Comparison of ENCODE assay signal across 16 mouse cellular contexts in the genomic region with DNA sequence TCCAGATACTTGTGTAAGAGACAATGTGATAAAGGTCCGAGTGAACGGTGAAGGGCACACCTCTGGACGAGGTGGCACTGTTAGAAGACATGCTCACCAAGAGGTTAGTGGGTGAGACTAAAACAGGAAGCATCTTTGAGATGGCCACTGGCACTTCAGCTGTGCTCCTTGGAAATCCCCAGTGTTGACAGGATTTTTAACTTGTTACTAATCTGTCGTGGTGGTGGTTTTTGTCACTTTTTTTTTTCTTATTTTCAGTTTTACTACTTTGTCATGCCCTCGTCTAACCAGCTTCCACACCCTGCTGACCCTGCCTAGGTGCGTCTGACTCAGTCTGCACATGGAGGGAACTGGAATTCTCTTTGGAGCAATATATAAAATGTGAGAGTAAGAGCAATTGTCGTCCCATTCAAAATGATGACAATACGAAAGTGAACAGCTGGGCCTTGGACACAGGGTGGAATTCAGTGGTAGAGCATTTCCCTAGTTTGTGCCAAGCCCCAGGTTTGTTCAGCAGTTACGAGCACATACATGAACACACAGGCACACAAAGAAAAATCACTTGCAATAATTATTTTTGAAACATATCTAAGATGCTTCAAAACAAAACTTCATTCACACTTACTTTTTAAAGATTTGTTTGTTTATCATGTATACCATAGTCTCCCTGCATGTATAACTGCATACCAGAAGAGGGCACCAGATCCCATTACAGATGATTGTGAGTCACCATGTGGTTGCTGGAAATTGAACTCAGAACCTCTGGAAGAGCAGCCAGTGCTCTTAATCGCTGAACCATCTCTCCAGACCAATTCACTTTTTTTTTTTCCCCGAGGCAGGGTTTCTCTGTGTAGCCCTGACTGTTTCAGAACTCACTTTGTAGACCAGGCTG. TPM values are rescaled to one million over a fixed set of nuclear protein-coding genes. Genes with fewer than 3 reads are reported as not detected.
A peak's percentile ranks its signal among the peaks of the same experiment; 100 is the strongest.
DNase-seq lines count a peak whose midpoint lies in the region; ATAC-seq and TF ChIP-seq lines count a peak whose summit lies in the region.
"Had no signal": no experiment of that assay in that cellular context is flagged by ENCODE, and none has a peak within 500 bp of the region (broad histone marks: within the 10 kb centered on the region; RNA-seq: fewer than 3 reads in every experiment).

No protein-coding gene starts in this region.

- H3K4me3 ChIP-seq in heart, postnatal 0 days (ENCODE audit: low read depth, low read length): no peak overlapping the region
- H3K4me3 ChIP-seq in lung, embryonic 14.5 days (ENCODE audit: low read depth, low read length): no peak overlapping the region
- H3K4me3 ChIP-seq: erythroblast, embryonic 14.5 days; kidney, embryonic 15.5 days had no signal

- no peak for DNase-seq in heart, postnatal 0 days (ENCODE audit: low spot score)
- DNase-seq in heart, adult 9 months (ENCODE audit: low spot score in 2 of 2): no peak
- no peak for DNase-seq in lung, embryonic 14.5 days
- DNase-seq in lung, postnatal 25 days (ENCODE audit: low spot score): no peak
- peak; percentile 16 to 19 for DNase-seq in B cell, adult 2 months
- peak; percentile 28 for DNase-seq in T-cell, adult 2 months (ENCODE audit: low spot score)
- DNase-seq in spleen, adult 18-20 months: no peak
- no peak for DNase-seq in adrenal gland, postnatal 36 days
- DNase-seq: cerebellum, adult 18-20 months; lung, postnatal 14 days; midbrain, embryonic 14.5 days; right cerebral cortex, postnatal 25 days had no signal

- H3K9me3 ChIP-seq in heart, postnatal 0 days (replicated peaks; ENCODE audit: control insufficient read depth, low read length): no peaks in the 10 kb centered on the region
- H3K9me3 ChIP-seq in lung, embryonic 14.5 days (ENCODE audit: low read depth, low read length): no peaks in the 10 kb centered on the region
- H3K9me3 ChIP-seq: kidney, embryonic 15.5 days had no signal

- no peak for ATAC-seq in heart, postnatal 0 days (ENCODE audit: insufficient read depth, low read depth)
- ATAC-seq in lung, embryonic 14.5 days (ENCODE audit: insufficient read depth): no peak
- ATAC-seq: activated CD4-positive, CD25-positive, alpha-beta regulatory T cell, adult 4 months had no signal

- H3K27me3 ChIP-seq in heart, postnatal 0 days (ENCODE audit: control insufficient read depth, insufficient read depth, low read length): no peaks in the 10 kb centered on the region
- H3K27me3 ChIP-seq in lung, embryonic 14.5 days (ENCODE audit: insufficient read depth, low read length): 0 out of 2 replicates have a peak, but pooled peaks cover 3% of the 10 kb centered on the region
- H3K27me3 ChIP-seq: kidney, embryonic 15.5 days had no signal

- TF ChIP-seq CTCF in heart, postnatal 0 days (IDR thresholded peaks at IDR 0.05; ENCODE audit: low read depth): peak; percentile 42
- peak; percentile 46 for TF ChIP-seq CTCF in lung, embryonic 14.5 days (IDR thresholded peaks at IDR 0.05; ENCODE audit: low read depth)

- WGBS in heart, postnatal 0 days: 54% methylated on average over 11 of the region's 11 CpGs
- 56% methylated on average over 11 of the region's 11 CpGs for WGBS in lung, embryonic 14.5 days

- TF ChIP-seq EP300 in heart, postnatal 0 days (IDR thresholded peaks at IDR 0.05; ENCODE audit: low read depth): no peak

- no peak overlapping the region for H3K4me2 ChIP-seq in heart, postnatal 0 days (ENCODE audit: low read depth, low read length)
- no peak overlapping the region for H3K4me2 ChIP-seq in lung, embryonic 14.5 days
- H3K4me2 ChIP-seq: heart, embryonic 11.5 days; kidney, embryonic 15.5 days had no signal

- no peak overlapping the region for H3K27ac ChIP-seq in heart, postnatal 0 days (ENCODE audit: low read depth)
- no peak overlapping the region for H3K27ac ChIP-seq in lung, embryonic 14.5 days (ENCODE audit: low read depth)
- H3K27ac ChIP-seq: kidney, embryonic 15.5 days had no signal

- no peaks in the 10 kb centered on the region for H3K36me3 ChIP-seq in heart, postnatal 0 days (replicated peaks; ENCODE audit: control insufficient read depth, insufficient read depth, low read length)
- H3K36me3 ChIP-seq in lung, embryonic 14.5 days (ENCODE audit: insufficient read depth): no peaks in the 10 kb centered on the region
- H3K36me3 ChIP-seq: kidney, embryonic 15.5 days had no signal

- no peaks in the 10 kb centered on the region for H3K4me1 ChIP-seq in heart, postnatal 0 days (ENCODE audit: control insufficient read depth, insufficient read depth)
- peaks cover 2% of the 10 kb centered on the region; the same call in 1 of the 2 replicates for H3K4me1 ChIP-seq in lung, embryonic 14.5 days (ENCODE audit: insufficient read depth)

- no peak overlapping the region for H3K9ac ChIP-seq in heart, postnatal 0 days (replicated peaks; ENCODE audit: low read depth, low read length)
- no peak overlapping the region for H3K9ac ChIP-seq in lung, embryonic 14.5 days
- H3K9ac ChIP-seq: kidney, embryonic 15.5 days had no signal

RNA-seq across cellular contexts. Expression of gene Klhl8, which starts 3.5 kb away (rescaled TPM):
- total RNA-seq in heart, postnatal 0 days (2014; rRNA removed; ENCODE audit: low replicate concordance): 7.4 and 12.8 TPM in 2 replicates
- 10.9 and 11.3 TPM in 2 replicates for polyA plus RNA-seq in heart, postnatal 0 days (2015; fragmentation: Nextera tagmentation; extraction: Ambion mirVana)
- 9.4 and 11.1 TPM in 2 replicates for polyA plus RNA-seq in lung, embryonic 14.5 days (2014; fragmentation: Nextera tagmentation; extraction: Ambion mirVana)
- 10 to 100 TPM; 19.7 to 20.5 TPM for total RNA-seq in adrenal gland, postnatal 36 days (2021)
- polyA plus RNA-seq: erythroblast, embryonic 14.5 days had no signal

Comparison
In these comparisons a context has a peak if more than half of its experiments do, and no peak if none do; other contexts are left out.
1. DNase-seq: peak in B cell, adult 2 months (2 of 2) and T-cell, adult 2 months (single experiment); none in heart, postnatal 0 days (single experiment), heart, adult 9 months (0 of 2), lung, embryonic 14.5 days (single experiment), lung, postnatal 25 days (single experiment), spleen, adult 18-20 months (0 of 2) and adrenal gland, postnatal 36 days (0 of 2).